Mouse (Mus musculus): ENCODE data around the gene Plcb3.

DNA sequence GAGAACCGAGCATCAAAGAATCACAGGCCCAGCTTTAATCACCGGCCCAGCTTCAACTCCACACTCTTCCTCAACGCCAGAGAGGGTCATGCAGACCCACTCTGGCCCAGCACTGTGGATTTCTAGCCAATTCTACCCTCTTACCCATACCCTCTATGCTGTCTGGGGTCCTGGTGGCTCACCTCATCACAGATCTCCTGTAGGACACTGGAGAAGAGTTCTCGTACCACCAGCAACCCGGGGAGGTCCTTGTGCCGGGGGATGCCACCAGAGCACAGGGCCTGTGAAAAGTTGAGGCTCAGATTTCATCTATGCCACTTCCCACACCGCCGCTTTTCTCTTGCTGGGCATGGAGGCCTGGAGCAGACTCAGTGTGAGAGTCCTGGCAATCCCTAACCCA lies 18.2 kb upstream of the Plcb3 start:
- no peak for TF ChIP-seq CTCF (IDR thresholded peaks at IDR 0.05; ENCODE audit: borderline replicate concordance, extremely low read depth, insufficient read depth, insufficient read length)
- no peak for TF ChIP-seq POLR2A (IDR thresholded peaks at IDR 0.05; ENCODE audit: borderline replicate concordance, extremely low read depth, insufficient read depth, insufficient read length, poor library complexity, severe bottlenecking)
